Mouse (Mus musculus) frontal cortex, postnatal 25 days (tissue): Measurements from ENCODE around the gene Olfr695.
"Not testable (repeated sequence)": the region's sequence is repeated elsewhere in the genome, so short reads cannot be mapped to it uniquely, and the experiment has no call there.

ENCODE experiments used
- DNase-seq, 2 experiments: peaks; one replicate each; pipeline ENCODE4 v3.0.0; 2022; ENCODE audit warnings: low spot score in 2 of 2

The Olfr695 gene

GRCm38 (mm10) chr7:106716296-106716695, at the start of gene Olfr695:
Gene Olfr695 (minus strand): TSS chr7:106716396.
- DNase-seq, result no peak

- not testable (repeated sequence) for DNase-seq
Measured at GRCm38 (mm10) chr7:106761008-106761407, 44.8 kb upstream of the Olfr695 start.

DNA sequence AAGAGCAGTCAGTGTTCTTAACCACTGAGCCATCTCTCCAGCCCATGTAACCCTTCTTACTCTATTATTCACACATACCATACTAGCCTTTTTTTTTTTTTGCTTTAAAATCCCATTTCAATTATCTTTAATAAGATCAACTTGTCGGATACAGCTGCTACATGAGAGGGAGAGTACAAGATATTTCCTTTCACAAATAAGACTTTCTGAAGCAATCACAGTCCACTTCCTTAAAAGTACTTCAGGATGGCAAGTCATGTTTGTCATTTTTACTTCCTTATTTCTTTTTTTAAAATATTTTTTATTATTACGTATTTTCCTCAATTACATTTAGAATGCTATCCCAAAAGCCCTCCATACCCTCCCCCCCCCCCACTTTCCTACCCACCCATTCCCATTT, 42.6 kb upstream of the Olfr695 start:
- no peak for DNase-seq

DNA sequence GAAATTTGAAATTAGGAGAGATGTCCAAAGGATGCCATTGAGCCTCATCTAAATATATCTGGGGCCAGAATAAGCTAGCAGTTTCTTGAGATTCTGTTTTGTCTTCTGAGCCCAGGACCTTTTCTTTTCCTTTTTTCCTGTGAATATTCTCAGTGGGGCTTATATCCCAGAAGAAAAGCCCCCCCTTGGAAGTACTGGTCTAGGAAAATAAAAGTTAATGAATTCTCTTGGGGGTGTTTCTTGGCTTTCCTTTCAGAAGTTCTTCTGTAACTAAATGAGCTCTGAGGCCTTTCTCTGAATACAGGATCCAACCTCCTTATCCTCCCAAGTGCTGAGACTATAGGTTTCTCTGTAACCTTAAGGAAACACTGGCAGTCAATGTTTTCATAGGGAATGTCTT, 39.1 kb upstream of the Olfr695 start, which contains the start of gene Olfr698:
Olfr698 (minus strand) TSS at position 101 of the 400 bp plus-strand sequence.
- no peak for DNase-seq

- no peak for DNase-seq
Measured at GRCm38 (mm10) chr7:106745811-106746210, 29.6 kb upstream of the Olfr695 start.

DNA sequence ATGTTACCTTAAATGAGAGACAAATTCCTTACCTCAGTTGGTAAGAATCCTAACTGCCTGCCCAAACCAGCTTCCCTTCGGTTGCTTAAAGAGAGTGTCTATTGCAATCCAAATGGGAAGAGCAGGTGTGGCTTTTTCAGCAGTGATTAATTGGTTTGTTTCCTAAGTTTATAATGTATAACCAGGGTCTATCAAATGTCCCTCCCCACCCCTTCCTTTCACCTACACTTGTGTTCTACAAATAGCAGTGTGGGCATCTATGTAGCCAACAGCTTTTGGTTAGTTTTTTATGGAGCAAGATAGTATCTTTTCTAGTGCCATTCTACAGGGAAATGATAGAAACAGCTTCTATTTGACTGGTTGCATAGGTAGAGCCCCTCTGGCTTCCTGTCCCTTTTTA, 26.1 kb upstream of the Olfr695 start, which contains the start of gene Olfr697:
Olfr697 (minus strand) TSS at position 101 of the 400 bp plus-strand sequence.
- no peak for DNase-seq

DNA sequence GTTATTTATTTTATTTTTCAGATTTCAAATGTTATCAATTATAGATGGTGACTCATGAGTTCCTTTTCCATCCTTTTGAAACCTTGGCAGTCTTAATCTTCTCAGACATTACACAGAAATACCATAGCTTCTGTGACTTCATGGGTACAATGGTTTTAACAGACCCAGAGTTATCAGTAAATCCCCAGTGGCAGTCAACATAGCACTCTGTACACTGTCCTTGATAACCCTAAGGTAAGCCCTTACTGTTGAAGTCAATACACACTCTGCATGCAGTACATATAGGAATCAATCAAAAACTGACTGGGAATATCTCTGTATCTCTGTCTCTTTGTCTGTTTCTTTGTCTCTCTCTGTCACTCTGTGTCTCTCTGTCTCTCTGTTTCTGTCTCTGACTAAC, 20.8 kb upstream of the Olfr695 start:
- no peak for DNase-seq

GRCm38 (mm10) chr7:106733717-106734116, 17.5 kb upstream of the Olfr695 start:
- no peak for DNase-seq

GRCm38 (mm10) chr7:106725654-106726053, 9.5 kb upstream of the Olfr695 start:
- not testable (repeated sequence) for DNase-seq

- no peak for DNase-seq
Measured at GRCm38 (mm10) chr7:106711463-106711862, 4.7 kb downstream of the Olfr695 start.

GRCm38 (mm10) chr7:106707705-106708104, 8.5 kb downstream of the Olfr695 start:
- DNase-seq, result not testable (repeated sequence)

- no peak for DNase-seq
Measured at GRCm38 (mm10) chr7:106696891-106697290, 19.3 kb downstream of the Olfr695 start.

GRCm38 (mm10) chr7:106692976-106693375, 23.2 kb downstream of the Olfr695 start:
- DNase-seq, result no peak

GRCm38 (mm10) chr7:106691714-106692113, 24.5 kb downstream of the Olfr695 start, which contains the start of gene Olfr694:
Gene Olfr694 (minus strand): TSS chr7:106691814.
- no peak for DNase-seq

GRCm38 (mm10) chr7:106685382-106685781, 30.8 kb downstream of the Olfr695 start:
- no peak for DNase-seq

GRCm38 (mm10) chr7:106680484-106680883, 35.7 kb downstream of the Olfr695 start, which contains the start of gene Olfr693:
Gene Olfr693 (minus strand): TSS chr7:106680584.
- DNase-seq, result no peak
